Mouse (Mus musculus): Measurements from ENCODE around the gene Ulbp1. TPM values are rescaled to one million over a fixed set of nuclear protein-coding genes. Genes with fewer than 3 reads are reported as not detected.
A peak's percentile ranks its signal among the peaks of the same experiment; 100 is the strongest.
"Not testable (repeated sequence)": the region's sequence is repeated elsewhere in the genome, so short reads cannot be mapped to it uniquely, and the experiment has no call there.

Ulbp1 gene
- total RNA-seq (2021), result under 1 TPM in 1 of 2 experiments, not detected in 1; 0.07 TPM
- long read RNA-seq, experiment 1, result 0 reads
- long read RNA-seq, experiment 2, result 0 reads

DNA sequence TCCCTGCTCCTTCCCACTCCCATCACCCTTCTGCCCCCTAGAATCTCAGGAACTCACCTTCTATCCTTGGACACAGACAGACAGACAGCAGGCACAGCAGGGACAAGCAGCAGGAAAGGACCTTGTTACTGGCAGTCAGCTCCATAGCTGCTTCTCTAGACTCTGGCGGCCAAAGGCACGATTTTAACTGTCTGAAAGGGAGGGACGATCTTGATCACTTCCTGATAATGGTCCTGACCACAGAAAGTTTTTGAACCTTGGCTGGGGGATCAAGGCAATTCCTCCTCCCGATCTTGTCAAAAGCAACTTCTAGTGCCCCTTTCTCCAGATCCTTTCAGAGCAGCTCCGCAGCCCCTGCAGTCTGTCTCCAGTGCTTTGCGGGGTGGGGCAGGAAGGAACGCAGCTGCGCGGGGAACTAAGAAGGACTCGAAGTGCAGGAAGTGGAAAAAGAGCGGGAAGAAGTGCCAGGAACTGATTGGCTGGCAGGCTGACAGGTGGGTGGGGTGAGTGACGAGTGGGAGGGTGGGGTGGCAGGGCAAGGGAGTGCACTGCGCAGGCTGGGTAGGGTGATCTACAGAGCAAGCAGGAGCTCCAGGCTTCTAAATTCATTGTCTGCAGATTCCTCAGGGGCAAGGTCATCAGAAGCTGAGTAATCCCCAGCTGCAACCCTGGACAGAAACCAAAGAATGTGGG is at the start of gene Ulbp1:
Ulbp1 (minus strand) TSS at position 442 of the 693 bp plus-strand sequence.
- Histone ChIP-seq H3K27ac (no peak within 1 kb of the TSS), H3K4me3 (no peak within 1 kb of the TSS)
- DNase-seq (ENCODE audit: extremely low spot score in 1 of 2, low spot score in 2 of 2), result peak in 1 of 2 experiments; percentile 18
- TF ChIP-seq CTCF (IDR thresholded peaks at IDR 0.05), result no peak
- intact Hi-C loops (cut with DNase I), result loop anchor here (5.0 kb wide), 1 partner anchor 129 kb away; no protein-coding TSS in a partner anchor

DNA sequence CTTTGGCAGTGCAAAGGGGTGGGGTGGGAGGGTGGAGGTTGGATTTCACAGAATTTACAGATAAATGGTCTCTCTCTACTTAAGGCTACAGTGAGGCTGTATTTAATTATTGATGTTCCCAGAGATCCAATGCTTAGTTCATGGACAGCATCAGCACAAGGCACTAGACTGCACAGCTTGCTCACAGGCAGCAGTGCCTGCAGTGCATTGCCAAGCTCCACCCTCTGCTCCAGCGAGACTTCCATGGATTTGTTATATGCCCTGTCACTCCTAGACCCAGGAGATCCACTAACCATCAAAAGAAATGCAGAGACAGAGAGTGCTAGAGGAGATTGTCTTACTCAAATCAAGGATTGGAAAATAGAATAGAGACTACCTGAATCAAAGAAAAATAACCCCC is 24.7 kb upstream of the Ulbp1 start:
- H3K27ac ChIP-seq; H3K4me3 ChIP-seq; DNase-seq (ENCODE audit: extremely low spot score in 1 of 2, low spot score in 2 of 2); intact Hi-C loops (cut with DNase I): not testable (repeated sequence)

DNA sequence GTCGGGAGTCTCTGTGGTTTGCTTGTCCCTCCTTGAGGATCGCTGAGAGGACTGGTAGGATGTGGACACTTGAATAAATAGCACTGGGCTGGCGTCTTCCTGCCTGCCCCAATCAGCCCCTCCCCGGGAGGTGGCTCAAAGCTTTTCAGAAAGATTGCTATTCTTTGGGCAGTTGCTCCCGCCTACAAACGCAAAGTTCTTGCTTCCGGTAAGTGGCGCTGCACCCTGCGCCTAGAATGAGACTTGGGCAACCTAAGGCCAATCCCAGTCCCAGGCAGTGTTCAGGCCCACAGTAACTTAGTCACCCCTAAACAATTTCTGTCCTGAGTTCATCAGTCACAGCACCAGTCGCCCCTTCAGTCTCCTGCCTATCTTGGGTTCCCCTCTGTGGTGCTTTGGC is 18.9 kb upstream of the Ulbp1 start:
- intact Hi-C loops (cut with DNase I); H3K4me3 ChIP-seq; H3K27ac ChIP-seq; DNase-seq (ENCODE audit: extremely low spot score in 1 of 2, low spot score in 2 of 2): not testable (repeated sequence)

- DNase-seq (ENCODE audit: extremely low spot score in 1 of 2, low spot score in 2 of 2), result no peak
- no peak for TF ChIP-seq CTCF (IDR thresholded peaks at IDR 0.05)
- Histone ChIP-seq H3K4me3 (no peak overlapping the region), H3K27ac (no peak overlapping the region)
- intact Hi-C loops (cut with DNase I), result no loop called here
These were observed 10.2 kb upstream of the Ulbp1 start for GRCm38 (mm10) chr10:7483650-7484049.

DNA sequence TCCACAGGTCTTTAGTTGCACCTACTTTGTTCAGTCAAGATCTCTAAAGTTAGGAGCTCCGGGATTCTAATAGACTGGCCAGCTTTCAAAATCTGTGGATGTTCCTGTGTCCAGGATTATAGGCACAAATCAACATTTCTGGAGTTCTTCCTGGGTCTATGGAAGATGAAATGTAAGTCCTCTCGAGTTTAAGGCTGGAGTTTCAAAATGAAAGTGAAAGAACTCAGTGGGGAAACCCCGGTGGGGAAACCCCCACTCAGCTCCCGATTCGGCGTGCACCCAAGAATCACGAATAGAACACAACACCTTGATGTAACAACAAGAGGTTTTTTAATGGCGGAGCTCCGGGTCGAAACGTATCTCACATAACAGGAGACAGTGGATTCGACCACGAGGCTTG is 787 bp upstream of the Ulbp1 start:
- DNase-seq (ENCODE audit: extremely low spot score in 1 of 2, low spot score in 2 of 2); H3K4me3 ChIP-seq; H3K27ac ChIP-seq: not testable (repeated sequence)
- intact Hi-C loops (cut with DNase I), result loop anchor here (5.0 kb wide), 1 partner anchor 128 kb away; no protein-coding TSS in a partner anchor

DNA sequence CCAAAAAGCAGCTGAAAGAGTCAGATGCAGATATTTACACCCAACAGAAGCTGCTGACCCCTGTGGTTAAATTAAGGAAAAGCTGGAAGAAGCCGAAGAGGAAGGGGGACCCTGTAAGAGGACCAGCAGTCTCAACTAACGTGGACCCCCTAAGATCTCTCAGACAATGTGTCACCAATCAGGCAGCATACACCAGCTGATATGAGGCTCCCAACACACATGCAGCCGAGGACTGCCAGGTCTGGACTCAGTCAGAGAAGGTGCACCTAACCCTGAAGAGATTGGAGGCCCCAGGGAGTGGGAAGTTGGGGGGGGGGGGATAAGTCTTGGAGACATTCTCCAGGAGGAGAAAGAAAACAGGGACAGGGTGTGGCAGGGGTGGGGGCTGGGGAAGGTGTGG is 1.8 kb downstream of the Ulbp1 start:
- DNase-seq (ENCODE audit: extremely low spot score in 1 of 2, low spot score in 2 of 2), result no peak
- Histone ChIP-seq H3K27ac (no peak overlapping the region), H3K4me3 (no peak overlapping the region)
- no peak for TF ChIP-seq CTCF (IDR thresholded peaks at IDR 0.05)
- intact Hi-C loops (cut with DNase I), result loop anchor here (5.0 kb wide), 1 partner anchor 131 kb away; no protein-coding TSS in a partner anchor

DNA sequence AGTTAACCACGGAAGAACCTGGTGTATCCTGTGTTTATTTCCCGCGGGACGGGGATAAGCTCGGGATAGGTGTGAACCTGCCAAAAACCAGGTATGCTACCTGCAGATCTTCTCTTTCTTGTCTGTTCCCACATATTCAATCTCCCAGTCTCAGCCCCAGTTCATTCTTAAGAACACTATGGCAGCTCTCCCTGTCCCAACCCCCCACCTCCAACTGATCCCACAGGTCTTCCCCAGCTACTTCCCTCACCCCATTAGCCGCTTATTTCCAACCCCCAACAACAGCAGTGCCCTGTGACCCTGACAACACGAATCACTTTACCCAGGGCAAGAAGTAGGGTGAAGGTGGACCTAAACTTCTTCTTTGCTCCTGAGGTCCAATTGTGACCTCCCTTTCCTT is 3.0 kb downstream of the Ulbp1 start:
- no peak overlapping the region for H3K27ac ChIP-seq
- intact Hi-C loops (cut with DNase I), result loop anchor here (5.0 kb wide), 1 partner anchor 132 kb away; no protein-coding TSS in a partner anchor
- no peak overlapping the region for H3K4me3 ChIP-seq
- DNase-seq (ENCODE audit: extremely low spot score in 1 of 2, low spot score in 2 of 2), result no peak
- no peak for TF ChIP-seq CTCF (IDR thresholded peaks at IDR 0.05)

- intact Hi-C loops (cut with DNase I), result loop anchor here (5.0 kb wide), 1 partner anchor 132 kb away; no protein-coding TSS in a partner anchor
- peak; percentile 51 to 71 for DNase-seq (ENCODE audit: extremely low spot score in 1 of 2, low spot score in 2 of 2)
- H3K4me3 ChIP-seq, H3K27ac ChIP-seq: not testable (repeated sequence)
- peak; percentile 72 for TF ChIP-seq CTCF (IDR thresholded peaks at IDR 0.05)
These were observed 3.6 kb downstream of the Ulbp1 start for GRCm38 (mm10) chr10:7469716-7470414.

- intact Hi-C loops (cut with DNase I), result no loop called here
- no peak for DNase-seq (ENCODE audit: extremely low spot score in 1 of 2, low spot score in 2 of 2)
- no peak overlapping the region for H3K4me3 ChIP-seq
- no peak; the same call in 1 of the 2 replicates for TF ChIP-seq CTCF (IDR thresholded peaks at IDR 0.05)
- H3K27ac ChIP-seq, result no peak overlapping the region
These were observed 11.4 kb downstream of the Ulbp1 start for GRCm38 (mm10) chr10:7462006-7462405.

- H3K27ac ChIP-seq, result no peak overlapping the region
- no peak for DNase-seq (ENCODE audit: extremely low spot score in 1 of 2, low spot score in 2 of 2)
- H3K4me3 ChIP-seq, result no peak overlapping the region
- no peak for TF ChIP-seq CTCF (IDR thresholded peaks at IDR 0.05)
- intact Hi-C loops (cut with DNase I), result no loop called here
These were observed 34.5 kb downstream of the Ulbp1 start for GRCm38 (mm10) chr10:7438928-7439327.

- intact Hi-C loops (cut with DNase I), result no loop called here
- Histone ChIP-seq H3K4me3 (peak overlapping the region; percentile 7), H3K27ac (no peak overlapping the region)
- TF ChIP-seq CTCF (IDR thresholded peaks at IDR 0.05), result no peak
- DNase-seq (ENCODE audit: extremely low spot score in 1 of 2, low spot score in 2 of 2), result no peak
These were observed 80.0 kb downstream of the Ulbp1 start for GRCm38 (mm10) chr10:7393143-7394035.
